ENCODE assay signal across 9 mouse cellular contexts in the genomic region with DNA sequence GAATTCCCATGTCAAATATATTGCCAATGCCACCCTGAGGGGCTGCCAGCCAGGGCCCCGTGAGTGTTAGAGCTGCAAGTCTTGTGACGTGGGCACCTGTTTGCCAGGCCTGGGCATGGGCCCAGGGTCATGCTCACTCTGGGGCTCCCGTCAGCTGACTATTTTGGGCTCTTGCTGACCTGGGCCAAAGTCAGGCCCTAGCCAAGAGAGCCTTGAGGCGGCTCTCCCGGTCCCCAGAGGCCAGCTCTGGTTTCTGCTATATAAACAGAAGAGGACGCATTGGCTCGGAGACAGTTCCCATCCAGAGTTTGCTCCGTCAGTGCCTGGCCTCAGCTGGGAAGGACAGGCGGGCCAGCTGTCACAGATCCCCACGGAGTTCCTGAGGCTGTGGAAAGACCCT. TPM values are rescaled to one million over a fixed set of nuclear protein-coding genes. Genes with fewer than 3 reads are reported as not detected.
DNase-seq lines count a peak whose midpoint lies in the region; ATAC-seq and TF ChIP-seq lines count a peak whose summit lies in the region.
"Had no signal": no experiment of that assay in that cellular context is flagged by ENCODE, and none has a peak within 500 bp of the region (broad histone marks: within the 10 kb centered on the region; RNA-seq: fewer than 3 reads in every experiment).

No protein-coding gene starts in this region.

- no peaks in the 10 kb centered on the region for H3K4me1 ChIP-seq in hindbrain, postnatal 0 days (ENCODE audit: insufficient read depth, low read length)
- no peaks in the 10 kb centered on the region for H3K4me1 ChIP-seq in hindbrain, embryonic 11.5 days (replicated peaks; ENCODE audit: control insufficient read depth, insufficient read depth, low read length)

- no peak overlapping the region for H3K27ac ChIP-seq in hindbrain, postnatal 0 days
- H3K27ac ChIP-seq in hindbrain, embryonic 11.5 days (ENCODE audit: low read depth, low read length), result no peak overlapping the region

- H3K4me2 ChIP-seq in hindbrain, postnatal 0 days (ENCODE audit: low read depth, low read length), result no peak overlapping the region
- H3K4me2 ChIP-seq in hindbrain, embryonic 11.5 days (replicated peaks; ENCODE audit: low read depth, low read length), result no peak overlapping the region

- no peaks in the 10 kb centered on the region for H3K27me3 ChIP-seq in hindbrain, postnatal 0 days (ENCODE audit: insufficient read depth, low read length)
- H3K27me3 ChIP-seq in hindbrain, embryonic 11.5 days (ENCODE audit: control insufficient read depth, insufficient read depth, low read length), result no peaks in the 10 kb centered on the region

- H3K36me3 ChIP-seq in hindbrain, postnatal 0 days (ENCODE audit: insufficient read depth, low read length), result no peaks in the 10 kb centered on the region
- H3K36me3 ChIP-seq in hindbrain, embryonic 11.5 days (ENCODE audit: control insufficient read depth, insufficient read depth, low read length), result no peaks in the 10 kb centered on the region; the same call in 1 of the 2 replicates

- H3K9me3 ChIP-seq in hindbrain, postnatal 0 days (ENCODE audit: low read length), result no peaks in the 10 kb centered on the region
- H3K9me3 ChIP-seq in hindbrain, embryonic 11.5 days (ENCODE audit: control insufficient read depth, low read length), result no peaks in the 10 kb centered on the region

- no peak for TF ChIP-seq CTCF in hindbrain, postnatal 0 days (IDR thresholded peaks at IDR 0.05; ENCODE audit: low read depth)

- peak; percentile 51 for DNase-seq in hindbrain, postnatal 0 days (ENCODE audit: low spot score)
- DNase-seq in hindbrain, embryonic 11.5 days (ENCODE audit: low spot score), result no peak
- peak; percentile 100 for DNase-seq in heart, adult 11 months
- peak; percentile 65 to 72 for DNase-seq in kidney, adult 8-10 months
- DNase-seq in lung, postnatal 4 days, result peak; percentile 69 to 84
- DNase-seq in right cerebral cortex, postnatal 25 days, result no peak
- DNase-seq in right cerebral cortex, postnatal 10 days (ENCODE audit: low spot score in 2 of 2), result no peak

- H3K9ac ChIP-seq in hindbrain, postnatal 0 days (replicated peaks; ENCODE audit: low read length), result no peak overlapping the region
- H3K9ac ChIP-seq in hindbrain, embryonic 11.5 days (ENCODE audit: low read depth, low read length), result no peak overlapping the region

- ATAC-seq in hindbrain, postnatal 0 days, result peak; percentile 52; the same call in 1 of the 2 replicates
- ATAC-seq in hindbrain, embryonic 11.5 days (ENCODE audit: low FRiP score), result no peak
- no peak for ATAC-seq in erythroid progenitor cell, adult 5-6 weeks (replicated peaks; ENCODE audit: low FRiP score, poor library complexity, severe bottlenecking)

- 39% methylated on average over 10 of the region's 10 CpGs for WGBS in hindbrain, postnatal 0 days
- WGBS in hindbrain, embryonic 11.5 days, result 67% methylated on average over 10 of the region's 10 CpGs

- no peak overlapping the region for H3K4me3 ChIP-seq in hindbrain, postnatal 0 days (ENCODE audit: low read length)
- no peak overlapping the region for H3K4me3 ChIP-seq in hindbrain, embryonic 11.5 days (ENCODE audit: low read depth, low read length)

RNA-seq across cellular contexts. Expression of a gene that starts 6.3 kb away (rescaled TPM):
- total RNA-seq in hindbrain, postnatal 0 days (2014; rRNA removed), result 9.3 and 10.3 TPM in 2 replicates
- 5.3 and 6.5 TPM in 2 replicates for polyA plus RNA-seq in hindbrain, postnatal 0 days (2015; fragmentation: Nextera tagmentation; extraction: Ambion mirVana)
- polyA plus RNA-seq in hindbrain, embryonic 11.5 days (2014; fragmentation: Nextera tagmentation; extraction: Ambion mirVana), result 2.2 and 2.9 TPM in 2 replicates
- total RNA-seq in erythroid progenitor cell, adult 5-6 weeks (2015; ENCODE audit: low replicate concordance), result 2.9 and 5.0 TPM in 2 replicates
- 1.0 and 9.4 TPM in 2 replicates for total RNA-seq in erythroid progenitor cell, adult 5-6 weeks (2017; ENCODE audit: low replicate concordance)

RNA-seq across cellular contexts. Expression of a gene that starts 23.7 kb away (rescaled TPM):
- 44.1 and 52.3 TPM in 2 replicates for total RNA-seq in hindbrain, postnatal 0 days (2014; rRNA removed)
- polyA plus RNA-seq in hindbrain, postnatal 0 days (2015; fragmentation: Nextera tagmentation; extraction: Ambion mirVana), result 69.1 and 75.3 TPM in 2 replicates
- polyA plus RNA-seq in hindbrain, embryonic 11.5 days (2014; fragmentation: Nextera tagmentation; extraction: Ambion mirVana), result 66.5 and 69.6 TPM in 2 replicates
- total RNA-seq in erythroid progenitor cell, adult 5-6 weeks (2015; ENCODE audit: low replicate concordance), result 1.4 TPM in 1 of 2 replicates, not detected in the other
- total RNA-seq in erythroid progenitor cell, adult 5-6 weeks (2017; ENCODE audit: low replicate concordance), result 5.8 and 11.4 TPM in 2 replicates

RNA-seq across cellular contexts. Expression of a gene that starts 32.6 kb away (rescaled TPM):
- not detected in 2 replicates for total RNA-seq in hindbrain, postnatal 0 days (2014; rRNA removed)
- 0.15 and 0.30 TPM in 2 replicates for polyA plus RNA-seq in hindbrain, postnatal 0 days (2015; fragmentation: Nextera tagmentation; extraction: Ambion mirVana)
- polyA plus RNA-seq in hindbrain, embryonic 11.5 days (2014; fragmentation: Nextera tagmentation; extraction: Ambion mirVana), result 0.17 and 0.25 TPM in 2 replicates
- not detected in 2 replicates for total RNA-seq in erythroid progenitor cell, adult 5-6 weeks (2015; ENCODE audit: low replicate concordance)
- total RNA-seq in erythroid progenitor cell, adult 5-6 weeks (2017; ENCODE audit: low replicate concordance), result not detected in 2 replicates
- total RNA-seq: common myeloid progenitor, adult 5-6 weeks had no signal

RNA-seq across cellular contexts. Expression of a gene that starts 36.4 kb away (rescaled TPM):
- 6.7 and 8.7 TPM in 2 replicates for total RNA-seq in hindbrain, postnatal 0 days (2014; rRNA removed)
- polyA plus RNA-seq in hindbrain, postnatal 0 days (2015; fragmentation: Nextera tagmentation; extraction: Ambion mirVana), result 1.5 and 1.6 TPM in 2 replicates
- polyA plus RNA-seq in hindbrain, embryonic 11.5 days (2014; fragmentation: Nextera tagmentation; extraction: Ambion mirVana), result 4.5 and 5.0 TPM in 2 replicates
- total RNA-seq in erythroid progenitor cell, adult 5-6 weeks (2015; ENCODE audit: low replicate concordance), result not detected in 2 replicates
- not detected in 2 replicates for total RNA-seq in erythroid progenitor cell, adult 5-6 weeks (2017; ENCODE audit: low replicate concordance)

Comparison
In these comparisons a context has a peak if more than half of its experiments do, and no peak if none do; other contexts are left out.
1. DNase-seq: peak in hindbrain, postnatal 0 days (single experiment), heart, adult 11 months (single experiment), kidney, adult 8-10 months (2 of 2) and lung, postnatal 4 days (2 of 2); none in hindbrain, embryonic 11.5 days (single experiment), right cerebral cortex, postnatal 25 days (single experiment) and right cerebral cortex, postnatal 10 days (0 of 2).